Mouse (Mus musculus): ENCODE measurements around the gene Mapkapk5. TPM values are rescaled to one million over a fixed set of nuclear protein-coding genes. Genes with fewer than 3 reads are reported as not detected.
A peak's percentile ranks its signal among the peaks of the same experiment; 100 is the strongest.

The Mapkapk5 gene
- polyA plus RNA-seq (2015; fragmentation: Nextera tagmentation; extraction: Ambion mirVana) = 65.4 and 65.5 TPM in 2 replicates

DNA sequence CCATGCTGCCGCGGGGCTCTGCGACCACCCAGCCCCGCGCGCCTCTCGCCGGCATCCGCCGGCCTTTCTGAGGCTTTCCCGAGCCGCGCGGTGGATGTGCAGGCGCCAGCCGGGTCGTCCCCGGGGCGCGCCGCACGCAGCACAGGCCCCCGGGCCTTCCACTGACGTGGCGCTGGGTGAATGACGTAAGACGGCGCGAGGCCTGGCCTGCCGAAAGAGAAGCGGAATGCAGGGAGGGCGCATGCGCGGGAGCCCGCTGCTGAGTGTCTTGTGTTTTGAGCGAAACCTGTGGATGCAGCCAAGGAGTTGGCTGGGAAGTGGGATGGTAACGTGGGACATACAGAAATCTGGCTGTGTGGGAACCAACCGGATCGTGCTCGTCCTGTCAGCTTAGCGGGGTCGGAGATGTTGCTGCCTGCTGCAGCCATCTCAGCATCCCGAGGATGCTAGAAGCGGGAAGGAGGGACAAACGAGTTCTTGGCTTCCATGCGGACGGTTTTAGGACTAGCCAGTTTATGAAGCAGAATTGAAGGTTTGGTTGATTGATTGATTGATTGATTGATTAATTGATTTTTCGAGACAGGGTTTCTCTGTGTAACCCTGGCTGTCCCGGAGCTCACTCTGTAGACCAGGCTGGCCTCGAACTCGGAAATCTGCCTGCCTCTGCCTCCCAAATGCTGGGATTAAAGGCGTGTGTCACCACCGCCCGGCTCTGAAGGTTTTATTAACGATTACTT, at the start of gene Mapkapk5:
TSS of gene Mapkapk5 (minus strand) at position 113 of the 737 bp plus-strand sequence.
- Histone ChIP-seq H3K4me2 (peak within 1 kb of the TSS; percentile 94), H3K4me1 (peaks cover 46% of the 10 kb centered on the region), H3K9ac (replicated peaks) (peak within 1 kb of the TSS; percentile 95), H3K27ac (replicated peaks) (peak within 1 kb of the TSS; percentile 96), H3K9me3 (replicated peaks) (no peaks in the 10 kb centered on the region), H3K4me3 (replicated peaks) (peak within 1 kb of the TSS; percentile 100), H3K27me3 (replicated peaks) (no peaks in the 10 kb centered on the region), H3K36me3 (no peaks in the 10 kb centered on the region)
- peak; percentile 94 for ATAC-seq (ENCODE audit: low FRiP score)
- under 1% methylated on average over 55 of the region's 55 CpGs for WGBS

DNA sequence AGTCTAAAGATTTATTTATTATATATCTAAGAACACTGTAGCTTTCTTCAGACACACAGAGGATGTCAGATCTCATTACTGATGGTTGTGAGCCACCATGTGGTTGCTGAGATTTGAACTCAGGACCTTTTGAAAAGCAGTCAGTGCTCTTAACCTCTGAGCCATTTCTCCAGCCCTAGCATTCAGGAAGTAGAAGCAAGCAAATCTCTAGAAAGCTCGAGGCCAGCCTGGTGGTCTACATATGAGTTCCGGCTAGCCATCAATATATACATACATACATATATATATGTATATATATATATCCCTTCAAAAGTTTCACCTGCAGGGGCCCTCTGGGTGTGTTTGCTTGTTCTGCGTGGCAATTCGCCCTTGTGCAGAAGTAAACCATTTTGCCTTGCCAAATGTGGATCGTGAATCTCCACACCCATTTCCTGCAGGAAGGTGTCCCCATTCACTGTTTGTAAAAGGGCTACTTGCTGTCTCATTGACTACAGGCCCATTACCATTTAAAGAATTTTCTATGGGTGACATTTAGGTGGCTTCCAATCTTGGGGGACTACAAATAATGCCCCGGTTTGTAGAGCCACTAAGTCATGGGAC, 49.1 kb upstream of the Mapkapk5 start:
- H3K4me1 ChIP-seq = peaks cover 38% of the 10 kb centered on the region
- no peak overlapping the region for H3K9ac ChIP-seq (replicated peaks)
- no peaks in the 10 kb centered on the region for H3K36me3 ChIP-seq
- H3K27me3 ChIP-seq (replicated peaks) = 0 out of 2 replicates have a peak, but pooled peaks cover 2% of the 10 kb centered on the region
- H3K27ac ChIP-seq (replicated peaks) = peak overlapping the region; percentile 84
- no peaks in the 10 kb centered on the region for H3K9me3 ChIP-seq (replicated peaks)
- H3K4me2 ChIP-seq = peak overlapping the region; percentile 99
- no peak overlapping the region for H3K4me3 ChIP-seq (replicated peaks)
- WGBS = 86% methylated on average over 6 of the region's 6 CpGs
- no peak for ATAC-seq (ENCODE audit: low FRiP score)

GRCm38 (mm10) chr5:121593451-121594401, 48.0 kb upstream of the Mapkapk5 start, which contains the start of gene Aldh2:
TSS of gene Aldh2 (minus strand) at chr5:121593824.
- peak; percentile 89 for ATAC-seq (ENCODE audit: low FRiP score)
- Histone ChIP-seq H3K27me3 (replicated peaks) (0 out of 2 replicates have a peak, but pooled peaks cover 2% of the 10 kb centered on the region), H3K27ac (replicated peaks) (peak within 1 kb of the TSS; percentile 84), H3K4me2 (peak within 1 kb of the TSS; percentile 99), H3K4me1 (peaks cover 38% of the 10 kb centered on the region), H3K9ac (replicated peaks) (peak within 1 kb of the TSS; percentile 79), H3K9me3 (replicated peaks) (no peaks in the 10 kb centered on the region), H3K4me3 (replicated peaks) (peak within 1 kb of the TSS; percentile 72), H3K36me3 (no peaks in the 10 kb centered on the region)
- 2% methylated on average over 47 of the region's 47 CpGs for WGBS

GRCm38 (mm10) chr5:121592816-121593407, 47.2 kb upstream of the Mapkapk5 start:
- Histone ChIP-seq H3K9ac (replicated peaks) (peak overlapping the region; percentile 79), H3K27ac (replicated peaks) (peak overlapping the region; percentile 84), H3K36me3 (no peaks in the 10 kb centered on the region), H3K27me3 (replicated peaks) (0 out of 2 replicates have a peak, but pooled peaks cover 2% of the 10 kb centered on the region), H3K4me2 (peak overlapping the region; percentile 99), H3K9me3 (replicated peaks) (no peaks in the 10 kb centered on the region), H3K4me1 (peaks cover 38% of the 10 kb centered on the region), H3K4me3 (replicated peaks) (peak overlapping the region; percentile 72)
- 4% methylated on average over 33 of the region's 33 CpGs for WGBS
- ATAC-seq (ENCODE audit: low FRiP score) = peak; percentile 32; the same call in 1 of the 2 replicates

DNA sequence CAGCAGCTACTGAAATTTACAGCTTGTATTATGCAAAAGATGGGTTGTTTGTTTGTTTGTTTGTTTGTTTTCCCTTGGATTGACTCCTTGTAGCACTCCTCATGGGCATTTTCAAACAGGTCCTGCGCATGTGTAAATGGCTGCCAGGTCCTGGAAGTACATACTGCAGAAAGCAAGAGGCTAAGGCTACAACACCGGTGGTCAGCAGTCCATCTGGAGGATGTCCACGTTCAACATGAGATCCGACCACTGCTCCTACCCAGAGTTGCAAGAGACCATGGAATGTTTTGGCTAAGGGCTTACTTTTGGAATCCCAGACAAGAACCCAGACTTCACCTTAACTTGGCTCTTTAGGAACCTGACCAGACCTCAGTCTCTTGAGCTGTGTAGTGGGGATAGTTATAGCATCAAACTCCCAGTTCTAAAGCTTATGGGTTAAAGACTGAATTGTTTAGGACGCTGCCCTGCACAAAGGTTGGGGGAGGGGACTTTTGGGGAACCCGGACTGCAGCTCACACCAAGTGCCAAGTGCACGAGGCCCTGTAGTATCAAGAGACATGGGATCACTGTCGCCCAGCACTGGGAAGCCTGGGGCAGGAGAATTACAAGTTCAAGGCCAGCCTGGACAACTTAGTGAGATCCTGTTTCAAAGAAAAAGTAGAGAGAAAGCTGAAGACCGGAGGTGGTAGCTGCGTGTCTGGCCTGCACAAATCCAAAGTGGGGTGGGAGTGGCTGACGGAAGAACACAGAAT, 46.5 kb upstream of the Mapkapk5 start:
- Histone ChIP-seq H3K4me2 (peak overlapping the region; percentile 99), H3K36me3 (no peaks in the 10 kb centered on the region), H3K9ac (replicated peaks) (no peak overlapping the region), H3K9me3 (replicated peaks) (no peaks in the 10 kb centered on the region), H3K27me3 (replicated peaks) (0 out of 2 replicates have a peak, but pooled peaks cover 2% of the 10 kb centered on the region), H3K27ac (replicated peaks) (no peak overlapping the region), H3K4me1 (peaks cover 38% of the 10 kb centered on the region), H3K4me3 (replicated peaks) (peak overlapping the region; percentile 72)
- 69% methylated on average over 11 of the region's 11 CpGs for WGBS
- no peak for ATAC-seq (ENCODE audit: low FRiP score)

- no peak overlapping the region for H3K27ac ChIP-seq (replicated peaks)
- peak overlapping the region; percentile 15 for H3K4me2 ChIP-seq
- peaks cover 39% of the 10 kb centered on the region for H3K4me1 ChIP-seq
- H3K27me3 ChIP-seq (replicated peaks) = 0 out of 2 replicates have a peak, but pooled peaks cover 2% of the 10 kb centered on the region
- H3K9me3 ChIP-seq (replicated peaks) = no peaks in the 10 kb centered on the region
- H3K9ac ChIP-seq (replicated peaks) = no peak overlapping the region; the same call in 1 of the 2 replicates
- ATAC-seq (ENCODE audit: low FRiP score) = no peak
- H3K4me3 ChIP-seq (replicated peaks) = no peak overlapping the region
- 71% methylated on average over 11 of the region's 11 CpGs for WGBS
- no peaks in the 10 kb centered on the region for H3K36me3 ChIP-seq
Measured at GRCm38 (mm10) chr5:121591417-121592063, 45.8 kb upstream of the Mapkapk5 start.

DNA sequence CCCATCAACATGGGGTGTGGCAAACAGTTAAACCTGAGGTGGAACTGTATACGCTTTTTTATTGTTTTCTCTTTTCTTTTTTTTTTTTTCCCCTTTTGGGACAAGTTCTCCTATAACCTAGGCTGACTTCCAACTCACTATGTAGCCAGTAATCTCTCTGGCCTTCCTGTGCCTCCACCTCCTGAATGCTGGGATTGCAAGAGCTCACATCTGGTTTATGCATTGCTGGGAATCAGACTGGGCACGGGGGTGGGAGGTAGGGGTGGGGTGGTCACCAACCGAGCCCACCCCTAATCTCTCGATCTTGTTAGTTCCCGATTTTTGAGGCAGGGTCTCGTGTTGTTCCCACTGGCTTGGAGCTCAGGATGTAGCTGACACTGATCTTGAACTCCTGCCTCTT, 44.2 kb upstream of the Mapkapk5 start:
- no peak overlapping the region for H3K4me2 ChIP-seq
- H3K9ac ChIP-seq (replicated peaks) = no peak overlapping the region
- WGBS = 92% methylated on average over 6 of the region's 6 CpGs
- H3K4me1 ChIP-seq = peaks cover 42% of the 10 kb centered on the region
- no peaks in the 10 kb centered on the region for H3K9me3 ChIP-seq (replicated peaks)
- no peak overlapping the region for H3K4me3 ChIP-seq (replicated peaks)
- no peaks in the 10 kb centered on the region for H3K36me3 ChIP-seq
- ATAC-seq (ENCODE audit: low FRiP score) = no peak
- no peak overlapping the region for H3K27ac ChIP-seq (replicated peaks)
- H3K27me3 ChIP-seq (replicated peaks) = no peaks in the 10 kb centered on the region

DNA sequence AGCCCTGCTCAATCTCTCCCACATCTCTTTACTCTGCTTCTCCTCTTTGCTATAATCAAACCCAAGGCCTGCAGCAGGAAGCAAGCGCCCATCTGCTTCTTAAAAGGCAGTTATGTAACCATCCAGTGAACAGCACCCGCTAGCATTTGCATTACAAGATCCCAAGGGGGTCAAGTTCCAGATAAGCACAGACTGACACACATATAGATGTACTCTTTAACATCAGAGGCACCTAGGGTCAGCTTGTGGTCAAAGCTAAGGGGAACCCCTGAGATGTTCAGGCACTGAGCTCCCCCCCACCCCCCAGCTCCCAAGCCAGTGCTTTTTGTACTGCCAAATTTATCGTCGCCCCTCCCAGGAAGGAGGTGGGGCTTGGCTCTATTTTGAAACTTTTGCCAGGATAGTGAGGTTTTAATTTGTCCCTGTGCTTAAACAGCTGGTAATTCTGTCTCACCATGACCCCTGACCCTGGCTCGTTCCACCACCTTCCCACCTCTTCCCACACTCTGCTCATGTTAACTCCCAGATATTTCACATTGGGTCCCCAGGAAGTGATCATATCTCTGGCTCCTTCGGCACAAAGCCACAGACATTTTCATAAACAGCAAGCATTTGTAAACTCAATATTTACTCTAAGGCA, 40.8 kb upstream of the Mapkapk5 start:
- Histone ChIP-seq H3K9ac (replicated peaks) (no peak overlapping the region), H3K4me1 (peaks cover 10% of the 10 kb centered on the region), H3K4me3 (replicated peaks) (no peak overlapping the region), H3K9me3 (replicated peaks) (no peaks in the 10 kb centered on the region), H3K27ac (replicated peaks) (no peak overlapping the region), H3K4me2 (no peak overlapping the region), H3K36me3 (no peaks in the 10 kb centered on the region), H3K27me3 (replicated peaks) (no peaks in the 10 kb centered on the region)
- no peak for ATAC-seq (ENCODE audit: low FRiP score)
- 82% methylated on average over 6 of the region's 6 CpGs for WGBS

- ATAC-seq (ENCODE audit: low FRiP score) = no peak
- Histone ChIP-seq H3K36me3 (no peaks in the 10 kb centered on the region), H3K4me3 (replicated peaks) (no peak overlapping the region), H3K9ac (replicated peaks) (no peak overlapping the region), H3K4me1 (peaks cover 4% of the 10 kb centered on the region), H3K9me3 (replicated peaks) (no peaks in the 10 kb centered on the region), H3K4me2 (no peak overlapping the region), H3K27me3 (replicated peaks) (no peaks in the 10 kb centered on the region), H3K27ac (replicated peaks) (no peak overlapping the region)
- 87% methylated on average over 5 of the region's 5 CpGs for WGBS
Measured at GRCm38 (mm10) chr5:121585699-121586098, 40.0 kb upstream of the Mapkapk5 start.

DNA sequence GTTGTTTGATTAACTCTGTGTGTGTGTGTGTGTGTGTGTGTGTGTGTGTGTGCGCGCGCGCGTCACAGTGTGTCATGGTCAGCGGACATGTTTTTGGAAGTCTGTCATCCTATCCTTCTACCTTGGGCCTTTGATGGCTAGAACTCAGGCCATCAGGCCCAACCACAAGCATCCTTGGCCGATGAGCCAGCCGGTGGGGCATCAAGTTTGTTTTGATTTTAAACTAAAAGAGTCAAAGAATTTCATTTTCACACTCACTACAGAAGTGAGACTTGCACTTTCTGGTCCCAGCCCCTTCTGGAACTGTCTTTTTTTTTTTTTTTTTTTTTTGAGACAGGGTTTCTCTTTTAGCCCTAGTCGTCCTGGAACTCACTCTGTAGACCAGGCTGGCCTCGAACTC, 39.3 kb upstream of the Mapkapk5 start:
- no peak overlapping the region for H3K27ac ChIP-seq (replicated peaks)
- no peak overlapping the region for H3K4me2 ChIP-seq
- H3K36me3 ChIP-seq = peaks cover 5% of the 10 kb centered on the region; the same call in 1 of the 2 replicates
- no peak overlapping the region for H3K9ac ChIP-seq (replicated peaks)
- no peak overlapping the region for H3K4me3 ChIP-seq (replicated peaks)
- ATAC-seq (ENCODE audit: low FRiP score) = no peak
- 96% methylated on average over 10 of the region's 10 CpGs for WGBS
- H3K27me3 ChIP-seq (replicated peaks) = no peaks in the 10 kb centered on the region
- H3K9me3 ChIP-seq (replicated peaks) = no peaks in the 10 kb centered on the region
- H3K4me1 ChIP-seq = peaks cover 4% of the 10 kb centered on the region
